ENCODE assay signal across 8 mouse cellular contexts in genomic region chr11:114880589-114880988, GRCm38 (mm10). TPM values are rescaled to one million over a fixed set of nuclear protein-coding genes. Genes with fewer than 3 reads are reported as not detected.
DNase-seq lines count a peak whose midpoint lies in the region; ATAC-seq and TF ChIP-seq lines count a peak whose summit lies in the region.

No protein-coding gene starts in this region.

- no peaks in the 10 kb centered on the region for H3K36me3 ChIP-seq in liver, adult 2 months (ENCODE audit: control insufficient read depth, insufficient read depth, low read length)
- H3K36me3 ChIP-seq in liver, embryonic 12.5 days, result no peaks in the 10 kb centered on the region

- H3K4me3 ChIP-seq in cerebellum, adult 2 months (replicated peaks; ENCODE audit: insufficient read depth, low read depth, low read length), result no peak overlapping the region
- H3K4me3 ChIP-seq in liver, adult 2 months (ENCODE audit: insufficient read depth, low read depth, low read length), result no peak overlapping the region
- H3K4me3 ChIP-seq in liver, embryonic 12.5 days, result no peak overlapping the region

- TF ChIP-seq POLR2A in cerebellum, adult 2 months (IDR thresholded peaks at IDR 0.05; ENCODE audit: borderline replicate concordance, insufficient read depth, low read length), result no peak
- no peak for TF ChIP-seq POLR2A in liver, adult 2 months (IDR thresholded peaks at IDR 0.05; ENCODE audit: extremely low read depth, insufficient read depth, low read length)

- H3K79me2 ChIP-seq in liver, adult 2 months (ENCODE audit: control insufficient read depth, insufficient read depth, low read length), result no peaks in the 10 kb centered on the region

- no peak overlapping the region for H3K9ac ChIP-seq in liver, adult 2 months (ENCODE audit: low read depth, low read length)
- H3K9ac ChIP-seq in liver, embryonic 12.5 days, result no peak overlapping the region

- H3K27me3 ChIP-seq in cerebellum, adult 2 months (ENCODE audit: control insufficient read depth, insufficient read depth, low read length), result no peaks in the 10 kb centered on the region
- H3K27me3 ChIP-seq in liver, adult 2 months (ENCODE audit: control insufficient read depth, insufficient read depth, low read length), result no peaks in the 10 kb centered on the region
- H3K27me3 ChIP-seq in liver, embryonic 12.5 days (replicated peaks), result no peaks in the 10 kb centered on the region

- H3K4me2 ChIP-seq in liver, embryonic 12.5 days, result no peak overlapping the region

- no peak overlapping the region for H3K27ac ChIP-seq in cerebellum, adult 2 months (ENCODE audit: insufficient read depth, low read length)
- no peak overlapping the region for H3K27ac ChIP-seq in liver, adult 2 months (replicated peaks; ENCODE audit: insufficient read depth, low read depth, low read length)
- no peak overlapping the region for H3K27ac ChIP-seq in liver, embryonic 12.5 days

- peak; percentile 64 for TF ChIP-seq CTCF in cerebellum, adult 2 months (IDR thresholded peaks at IDR 0.05; ENCODE audit: borderline replicate concordance, insufficient read depth, low read depth, low read length)
- TF ChIP-seq CTCF in liver, adult 2 months (IDR thresholded peaks at IDR 0.05; ENCODE audit: low read depth, low read length), result peak; percentile 60

- peak in 1 of 2 experiments; percentile 33 for DNase-seq in cerebellum, adult 2 months
- DNase-seq in cerebellum, adult 11-12 months, result no peak
- no peak for DNase-seq in liver, adult 2 months (ENCODE audit: extremely low read depth, low read depth, low spot score)
- DNase-seq in brain, adult 2 months (ENCODE audit: low read depth, low spot score), result peak; percentile 34
- DNase-seq in layer of hippocampus, postnatal 10 days (ENCODE audit: low spot score in 2 of 2), result peak; percentile 63 to 66
- peak; percentile 49 to 70 for DNase-seq in spleen, postnatal 10 days (ENCODE audit: low spot score in 2 of 2)
- DNase-seq in urinary bladder, postnatal 36 days (ENCODE audit: low spot score in 2 of 2), result no peak

- peaks cover 20% of the 10 kb centered on the region for H3K4me1 ChIP-seq in cerebellum, adult 2 months (ENCODE audit: control insufficient read depth, insufficient read depth, low read length)
- no peaks in the 10 kb centered on the region for H3K4me1 ChIP-seq in liver, adult 2 months (ENCODE audit: control insufficient read depth, insufficient read depth, low read length)
- peaks cover 37% of the 10 kb centered on the region for H3K4me1 ChIP-seq in liver, embryonic 12.5 days

- 14% methylated on average over 1 of the region's 1 CpGs for WGBS in cerebellum, adult 2 months
- WGBS in liver, adult 2 months, result 0% methylated on average over 1 of the region's 1 CpGs
- WGBS in liver, embryonic 12.5 days (ENCODE audit: insufficient replicate concordance), result 0% methylated on average over 1 of the region's 1 CpGs

- H3K9me3 ChIP-seq in liver, embryonic 12.5 days (replicated peaks), result no peaks in the 10 kb centered on the region

- ATAC-seq in liver, embryonic 12.5 days, result no peak

RNA-seq across cellular contexts. Expression of gene Cd300a, which starts 9.3 kb away (rescaled TPM):
- polyA plus RNA-seq in cerebellum, adult 2 months (2012; rRNA removed), result 5.2 and 6.5 TPM in 2 replicates
- total RNA-seq in liver, adult 2 months (2014; rRNA removed), result 3.0 and 3.6 TPM in 2 replicates
- 0.65 and 1.2 TPM in 2 replicates for polyA plus RNA-seq in liver, adult 2 months (2012; rRNA removed)
- 3.7 and 4.6 TPM in 2 replicates for polyA plus RNA-seq in liver, embryonic 12.5 days (2016; fragmentation: Nextera tagmentation; extraction: Ambion mirVana)
- total RNA-seq in layer of hippocampus, postnatal 10 days (2021), result under 1 TPM; 0.62 TPM

RNA-seq across cellular contexts. Expression of gene Gprc5c, which starts 29.6 kb away (rescaled TPM):
- polyA plus RNA-seq in cerebellum, adult 2 months (2012; rRNA removed), result 62.9 and 71.8 TPM in 2 replicates
- 51.4 and 66.2 TPM in 2 replicates for total RNA-seq in liver, adult 2 months (2014; rRNA removed)
- polyA plus RNA-seq in liver, adult 2 months (2012; rRNA removed), result 87.6 and 93.9 TPM in 2 replicates
- 14.3 TPM in 2 replicates for polyA plus RNA-seq in liver, embryonic 12.5 days (2016; fragmentation: Nextera tagmentation; extraction: Ambion mirVana)
- total RNA-seq in layer of hippocampus, postnatal 10 days (2021), result 1 to 10 TPM; 3.9 to 5.1 TPM

RNA-seq across cellular contexts. Expression of gene Cd300lb, which starts 53.6 kb away (rescaled TPM):
- polyA plus RNA-seq in cerebellum, adult 2 months (2012; rRNA removed), result 0.44 and 0.71 TPM in 2 replicates
- total RNA-seq in liver, adult 2 months (2014; rRNA removed), result 1.0 and 1.2 TPM in 2 replicates
- 0.35 and 0.46 TPM in 2 replicates for polyA plus RNA-seq in liver, adult 2 months (2012; rRNA removed)
- 0.39 and 0.67 TPM in 2 replicates for polyA plus RNA-seq in liver, embryonic 12.5 days (2016; fragmentation: Nextera tagmentation; extraction: Ambion mirVana)
- total RNA-seq in layer of hippocampus, postnatal 10 days (2021), result under 1 TPM in 1 of 2 experiments, not detected in 1; 0.20 TPM

Comparison
In these comparisons a context has a peak if more than half of its experiments do, and no peak if none do; other contexts are left out.
1. DNase-seq: peak in brain, adult 2 months (single experiment), layer of hippocampus, postnatal 10 days (2 of 2) and spleen, postnatal 10 days (2 of 2); none in cerebellum, adult 11-12 months (single experiment), liver, adult 2 months (single experiment) and urinary bladder, postnatal 36 days (0 of 2).